Mouse (Mus musculus) kidney, embryonic 16.5 days (tissue): ENCODE data around the gene Mr1. TPM values are rescaled to one million over a fixed set of nuclear protein-coding genes. Genes with fewer than 3 reads are reported as not detected.
A peak's percentile ranks its signal among the peaks of the same experiment; 100 is the strongest.

ENCODE experiments used
- ATAC-seq: fragments of 200-750 bp; cut with Nextera tagmentation; 2 replicates; pipeline ENCODE4 v1.8.0; 2017; ENCODE audit warnings: moderate TSS enrichment; ENCODE audit not compliant: low FRiP score, low TSS enrichment
- H3K27ac ChIP-seq: fragments of 300-500 bp; sonication (generic); 2 replicates; pipeline ENCODE4 v1.5.1; 2014; ENCODE audit warnings: low read length
- H3K27me3 ChIP-seq: fragments of 300-500 bp; sonication (generic); 2 replicates; pipeline ENCODE4 v1.6.1; 2014; ENCODE audit warnings: low read length, control low read depth, mixed read lengths; ENCODE audit not compliant: insufficient read depth
- H3K36me3 ChIP-seq: fragments of 300-500 bp; sonication (generic); 2 replicates; pipeline ENCODE4 v1.6.1; 2014; ENCODE audit warnings: low read length, control low read depth, mixed read lengths; ENCODE audit not compliant: insufficient read depth
- H3K4me1 ChIP-seq: fragments of 300-500 bp; sonication (generic); 2 replicates; pipeline ENCODE4 v1.6.1; 2014; ENCODE audit warnings: low read length, control low read depth, mixed read lengths; ENCODE audit not compliant: insufficient read depth
- H3K4me2 ChIP-seq: fragments of 300-500 bp; sonication (generic); replicated peaks from 2 replicates; pipeline ENCODE4 v1.6.1; 2014; ENCODE audit warnings: low read depth, low read length
- H3K4me3 ChIP-seq: fragments of 300-500 bp; sonication (generic); 2 replicates; pipeline ENCODE4 v1.5.1; 2014; ENCODE audit warnings: mild to moderate bottlenecking, low read length
- H3K9ac ChIP-seq: fragments of 300-500 bp; sonication (generic); replicated peaks from 2 replicates; pipeline ENCODE4 v1.6.1; 2014; ENCODE audit warnings: low read length
- H3K9me3 ChIP-seq: fragments of 300-500 bp; sonication (generic); 2 replicates; pipeline ENCODE4 v1.6.1; 2016; ENCODE audit warnings: low read length, control low read depth
- WGBS: fragments of 180-500 bp; shearing (Covaris S2); extraction: QIAGEN DNeasy Blood & Tissue Kit; methylation state at CpG from one replicate; pipeline ENCODE4 v1.1.7; 2014; 5-methylcytosine and 5-hydroxymethylcytosine counted together
- polyA plus RNA-seq: library from polyadenylated mRNA; unstranded; fragments of >200 nt; fragmentation: Nextera tagmentation; extraction: Ambion mirVana; gene quantifications from 2 replicates; pipeline ENCODE4 v1.2.1, GENCODE M21; 2015

The Mr1 gene
- polyA plus RNA-seq, 1 experiment from 2014 or later = 8.6 TPM

DNA sequence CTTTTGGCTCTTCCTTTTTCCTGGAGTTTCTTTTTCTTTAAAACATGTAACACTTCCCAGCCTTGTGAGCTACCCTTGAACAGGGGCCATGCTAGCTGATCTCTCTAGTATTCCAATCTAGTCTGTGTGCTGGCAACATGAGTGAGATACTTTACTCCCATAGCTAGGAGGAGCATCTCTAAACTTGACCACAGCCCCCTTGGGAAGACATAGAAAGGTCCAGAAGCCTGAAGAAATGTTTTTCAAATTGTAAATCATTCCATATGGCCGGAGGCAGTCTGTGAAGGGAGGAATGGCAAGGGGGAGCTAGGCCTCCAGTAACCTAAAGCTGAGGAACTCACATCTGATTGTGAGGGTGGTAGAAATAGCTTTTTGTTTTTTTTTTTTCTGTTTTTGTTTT is 55.9 kb downstream of the Mr1 start:
- H3K4me2 ChIP-seq = no peak overlapping the region
- no peak overlapping the region for H3K4me3 ChIP-seq
- H3K9me3 ChIP-seq = no peaks in the 10 kb centered on the region
- H3K36me3 ChIP-seq = no peaks in the 10 kb centered on the region
- ATAC-seq = no peak
- WGBS = 41% methylated on average over 1 of the region's 1 CpGs
- H3K4me1 ChIP-seq = peaks cover 59% of the 10 kb centered on the region
- no peaks in the 10 kb centered on the region for H3K27me3 ChIP-seq
- H3K9ac ChIP-seq = no peak overlapping the region
- H3K27ac ChIP-seq = no peak overlapping the region

DNA sequence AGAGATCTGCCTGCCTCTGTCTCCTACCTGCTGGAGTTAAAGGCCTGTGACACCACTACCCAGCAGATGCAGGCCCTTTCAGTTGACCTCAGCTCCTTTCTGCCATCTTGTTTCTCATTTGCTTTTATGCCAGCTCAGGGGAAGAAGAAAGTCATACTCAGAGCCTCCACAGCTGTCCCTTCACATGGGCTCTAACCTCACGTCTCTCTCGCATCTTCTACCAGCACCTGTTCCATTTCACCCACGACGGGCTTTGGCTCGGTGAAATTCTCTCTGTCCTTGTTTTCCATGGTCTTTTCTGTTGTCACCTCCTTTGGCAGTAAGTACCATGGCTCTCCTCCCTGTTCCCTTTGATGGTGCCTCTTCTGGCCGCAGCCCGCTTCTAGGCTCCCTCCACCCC is 56.3 kb downstream of the Mr1 start:
- no peak for ATAC-seq
- Histone ChIP-seq H3K4me3 (no peak overlapping the region), H3K9me3 (no peaks in the 10 kb centered on the region), H3K9ac (no peak overlapping the region), H3K27me3 (no peaks in the 10 kb centered on the region), H3K4me2 (no peak overlapping the region), H3K27ac (no peak overlapping the region), H3K4me1 (peaks cover 62% of the 10 kb centered on the region), H3K36me3 (no peaks in the 10 kb centered on the region)
- WGBS = 91% methylated on average over 7 of the region's 7 CpGs

DNA sequence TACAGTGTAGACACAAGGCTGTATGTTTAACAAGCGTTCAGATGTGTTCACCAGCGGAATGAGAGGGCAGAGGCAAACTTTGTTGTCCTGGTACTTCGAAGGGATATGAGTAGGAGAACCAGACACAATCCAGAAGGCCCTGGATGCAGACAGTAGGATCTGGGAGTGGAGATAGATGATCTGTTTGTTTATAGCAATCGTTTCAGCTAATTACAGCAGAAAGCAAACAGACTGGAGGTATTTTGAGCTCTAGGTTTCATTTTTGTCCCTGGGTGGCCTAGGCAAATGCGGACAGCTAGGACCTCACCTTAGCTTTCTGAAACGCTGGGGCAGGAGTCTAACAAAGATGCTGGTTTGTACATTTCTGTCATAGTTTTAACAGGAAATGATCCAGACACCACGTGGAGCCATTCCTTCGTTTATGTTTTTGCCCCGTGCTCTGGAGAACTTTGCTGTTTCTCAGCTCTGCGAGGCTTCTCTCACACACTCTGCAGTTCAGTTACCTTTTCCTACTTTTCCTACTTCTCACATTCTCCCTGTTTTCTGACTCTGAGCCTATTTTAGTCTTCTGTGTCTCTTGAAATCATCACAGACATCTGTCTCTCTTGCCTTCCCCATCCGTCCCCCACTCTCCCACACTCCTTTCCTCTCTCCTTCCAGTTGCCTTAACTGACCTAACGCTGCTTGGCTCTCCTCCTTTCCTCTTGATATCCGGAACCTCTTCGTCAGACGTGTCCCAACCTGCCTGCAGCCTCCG is 57.6 kb downstream of the Mr1 start:
- Histone ChIP-seq H3K27ac (0 out of 2 replicates have a peak overlapping the region, but pooled peaks have one; percentile 9), H3K4me2 (no peak overlapping the region), H3K4me3 (no peak overlapping the region), H3K9me3 (no peaks in the 10 kb centered on the region), H3K9ac (no peak overlapping the region), H3K4me1 (peaks cover 74% of the 10 kb centered on the region), H3K27me3 (no peaks in the 10 kb centered on the region), H3K36me3 (no peaks in the 10 kb centered on the region)
- no peak for ATAC-seq
- 42% methylated on average over 16 of the region's 16 CpGs for WGBS

DNA sequence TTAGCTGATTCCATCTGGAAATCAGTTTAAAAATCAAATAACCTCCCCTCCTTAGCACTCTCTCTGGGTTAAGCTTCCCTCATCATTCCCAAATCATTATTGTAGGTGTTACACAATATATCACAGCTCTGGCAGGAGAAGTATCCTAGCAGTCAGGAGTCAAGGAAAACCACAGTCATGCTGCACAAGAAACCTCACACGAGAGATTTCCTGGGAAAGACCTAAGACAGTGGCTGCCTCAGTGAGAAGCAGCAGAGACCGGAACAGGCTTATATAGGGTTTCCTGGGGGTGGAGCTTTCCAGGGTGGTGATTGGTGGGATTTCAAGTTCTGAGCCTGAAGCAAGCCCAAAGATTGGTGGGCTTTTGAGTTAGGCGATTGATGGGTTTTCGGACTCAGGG is 58.6 kb downstream of the Mr1 start:
- H3K4me2 ChIP-seq = no peak overlapping the region
- H3K4me1 ChIP-seq = peaks cover 68% of the 10 kb centered on the region
- ATAC-seq = no peak
- no peak overlapping the region for H3K9ac ChIP-seq
- H3K4me3 ChIP-seq = no peak overlapping the region
- no peaks in the 10 kb centered on the region for H3K9me3 ChIP-seq
- no peaks in the 10 kb centered on the region for H3K36me3 ChIP-seq
- WGBS = 92% methylated on average over 4 of the region's 4 CpGs
- no peaks in the 10 kb centered on the region for H3K27me3 ChIP-seq
- H3K27ac ChIP-seq = no peak overlapping the region

DNA sequence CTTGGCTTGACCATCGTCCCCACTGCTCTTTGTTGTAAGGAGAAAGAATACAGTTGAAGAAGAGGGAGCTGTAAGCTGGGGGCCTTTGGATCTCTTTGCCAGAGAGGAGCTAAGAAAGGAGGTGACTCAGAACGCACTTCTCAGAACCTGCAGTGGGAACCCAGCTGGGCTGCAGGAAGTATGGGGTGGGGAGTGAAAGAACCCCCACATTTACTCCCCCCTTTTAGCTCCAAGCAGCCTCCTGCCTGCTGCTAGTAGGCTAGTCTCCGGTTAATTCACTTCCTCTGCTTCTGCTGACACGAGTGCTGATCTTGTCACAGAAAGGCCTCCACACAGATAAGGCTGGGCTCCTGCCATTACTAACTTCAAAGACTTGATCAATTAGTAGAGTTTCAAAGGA is 59.7 kb downstream of the Mr1 start:
- Histone ChIP-seq H3K27me3 (no peaks in the 10 kb centered on the region), H3K27ac (peak overlapping the region; percentile 59), H3K9me3 (no peaks in the 10 kb centered on the region), H3K4me3 (no peak overlapping the region), H3K36me3 (no peaks in the 10 kb centered on the region), H3K4me1 (peaks cover 68% of the 10 kb centered on the region), H3K9ac (0 out of 2 replicates have a peak overlapping the region, but pooled peaks have one; percentile 1), H3K4me2 (no peak overlapping the region)
- no peak for ATAC-seq
- 26% methylated on average over 4 of the region's 4 CpGs for WGBS

DNA sequence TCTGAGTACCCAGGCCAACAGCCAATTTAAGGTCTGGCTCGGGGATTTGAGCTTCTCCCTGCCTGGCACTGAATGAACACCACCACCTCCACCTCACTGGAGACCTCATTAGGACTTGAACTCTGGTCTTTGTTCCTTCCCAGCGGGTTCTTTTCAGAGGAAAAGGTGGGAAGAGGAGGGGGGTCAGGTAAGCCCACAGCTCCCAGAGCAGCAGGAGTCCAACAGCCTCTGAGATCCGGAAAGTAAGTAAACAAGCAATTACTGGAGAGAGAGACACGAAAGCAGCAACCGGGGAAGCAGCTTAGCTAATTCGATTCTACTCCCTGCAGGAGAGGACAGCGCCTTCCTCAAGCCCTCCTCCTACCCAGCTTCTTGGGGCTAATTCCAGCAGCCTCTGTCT is 60.2 kb downstream of the Mr1 start:
- H3K27me3 ChIP-seq = no peaks in the 10 kb centered on the region
- no peaks in the 10 kb centered on the region for H3K36me3 ChIP-seq
- WGBS = 22% methylated on average over 7 of the region's 7 CpGs
- H3K4me2 ChIP-seq = no peak overlapping the region
- peak overlapping the region; percentile 59; the same call in 1 of the 2 replicates for H3K27ac ChIP-seq
- H3K9ac ChIP-seq = no peak overlapping the region
- no peak for ATAC-seq
- no peaks in the 10 kb centered on the region for H3K9me3 ChIP-seq
- no peak overlapping the region for H3K4me3 ChIP-seq
- peaks cover 65% of the 10 kb centered on the region for H3K4me1 ChIP-seq

DNA sequence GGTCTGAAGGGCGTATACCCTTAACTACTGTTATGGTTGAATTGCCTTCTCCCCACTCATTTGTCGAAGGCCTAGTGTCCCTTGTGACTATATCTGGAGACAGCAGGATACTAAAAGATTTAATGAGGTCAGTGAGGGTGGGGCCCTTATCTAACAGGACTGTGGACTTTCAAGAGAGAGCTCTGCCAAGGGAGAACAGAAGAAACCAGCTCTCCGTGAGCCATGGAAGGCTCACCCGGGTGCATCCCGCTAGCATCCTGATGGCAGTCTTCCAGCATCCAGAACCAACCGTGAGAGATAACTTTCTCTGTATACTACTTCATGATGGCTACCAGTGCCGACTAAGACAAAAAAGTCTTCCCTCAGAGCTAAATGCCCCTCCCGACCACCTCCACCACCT is 61.8 kb downstream of the Mr1 start:
- Histone ChIP-seq H3K36me3 (no peaks in the 10 kb centered on the region), H3K9me3 (no peaks in the 10 kb centered on the region), H3K9ac (no peak overlapping the region), H3K4me3 (no peak overlapping the region), H3K27me3 (no peaks in the 10 kb centered on the region), H3K4me2 (no peak overlapping the region), H3K27ac (0 out of 2 replicates have a peak overlapping the region, but pooled peaks have one; percentile 98), H3K4me1 (peaks cover 63% of the 10 kb centered on the region)
- no peak for ATAC-seq
- 50% methylated on average over 8 of the region's 8 CpGs for WGBS

DNA sequence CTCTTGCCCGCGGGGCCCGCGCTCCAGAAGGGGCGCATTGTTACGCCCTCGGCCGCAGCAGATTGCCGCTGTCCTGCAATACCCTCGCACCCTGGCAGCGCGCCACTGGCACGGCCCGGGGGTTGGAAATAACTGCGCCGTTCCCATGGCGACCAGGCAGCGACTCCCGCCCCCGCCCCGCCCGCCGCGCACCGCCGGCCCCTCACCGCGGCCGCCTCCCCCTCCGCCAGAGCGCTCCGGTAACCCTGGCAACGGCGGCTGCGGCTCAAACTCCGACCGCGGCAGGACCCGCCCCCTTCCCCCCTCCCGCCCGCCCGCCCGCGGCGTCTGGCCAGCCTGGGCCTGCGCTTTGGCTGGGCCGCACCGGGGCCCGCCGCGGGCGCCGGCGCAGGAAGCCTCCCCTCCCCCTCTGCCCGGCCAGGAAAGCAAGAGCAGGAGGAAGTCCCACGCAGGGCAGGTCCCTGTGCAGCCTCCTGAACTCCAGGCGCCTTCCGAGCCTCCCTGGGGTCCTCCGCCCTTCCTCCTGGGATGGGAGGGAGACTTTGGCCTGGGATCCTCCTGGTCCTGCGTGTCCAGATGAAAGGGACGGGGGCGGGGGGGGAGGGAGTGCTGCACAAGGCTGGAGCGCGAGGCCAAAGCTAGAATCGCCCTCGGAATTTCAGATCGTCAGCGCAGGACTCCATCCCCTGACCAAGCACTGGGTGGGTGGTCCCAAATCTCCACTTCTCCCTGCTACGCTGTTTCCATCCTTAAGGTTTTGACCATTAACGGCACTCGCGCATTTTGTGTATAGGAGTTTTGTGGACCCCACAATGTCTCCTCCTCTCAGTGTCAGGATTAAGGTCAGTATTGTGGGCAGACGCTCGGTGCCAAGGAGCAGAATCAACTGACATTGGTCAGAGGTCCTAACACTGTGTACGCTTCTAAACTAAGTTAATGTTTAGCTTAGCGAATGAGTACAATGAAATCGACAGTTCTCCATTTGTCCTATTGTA is 63.0 kb downstream of the Mr1 start:
- Histone ChIP-seq H3K9ac (peak overlapping the region; percentile 82), H3K27ac (peak overlapping the region; percentile 98), H3K4me3 (peak overlapping the region; percentile 53), H3K27me3 (no peaks in the 10 kb centered on the region), H3K4me2 (peak overlapping the region; percentile 82), H3K9me3 (no peaks in the 10 kb centered on the region), H3K36me3 (no peaks in the 10 kb centered on the region), H3K4me1 (peaks cover 55% of the 10 kb centered on the region)
- ATAC-seq = peak; percentile 94
- 2% methylated on average over 36 of the region's 77 CpGs for WGBS

DNA sequence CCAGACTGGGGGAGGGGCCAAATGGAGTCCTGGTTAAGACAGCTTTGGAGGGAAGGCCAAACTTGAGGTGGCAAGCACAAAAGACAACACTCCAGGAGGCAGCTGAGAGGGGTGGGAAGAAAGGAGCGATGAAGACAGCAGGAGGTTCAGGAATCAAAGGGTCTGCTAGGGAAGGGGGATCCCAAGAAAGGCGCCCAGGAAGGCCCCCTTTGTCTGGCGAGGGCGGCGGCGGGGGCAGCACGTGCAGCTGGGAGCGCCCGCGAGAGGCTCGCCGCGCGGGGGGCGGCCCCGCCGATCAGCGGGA is 63.7 kb downstream of the Mr1 start:
- Histone ChIP-seq H3K27me3 (no peaks in the 10 kb centered on the region), H3K9ac (peak overlapping the region; percentile 82), H3K4me2 (peak overlapping the region; percentile 82), H3K9me3 (no peaks in the 10 kb centered on the region), H3K4me3 (peak overlapping the region; percentile 53), H3K4me1 (peaks cover 61% of the 10 kb centered on the region), H3K27ac (peak overlapping the region; percentile 98), H3K36me3 (no peaks in the 10 kb centered on the region)
- 0% methylated on average over 4 of the region's 18 CpGs for WGBS
- peak; percentile 25 for ATAC-seq
